Mouse (Mus musculus): Measurements from ENCODE around the gene Dst. TPM values are rescaled to one million over a fixed set of nuclear protein-coding genes. Genes with fewer than 3 reads are reported as not detected.

The Dst gene
- total and polyA plus RNA-seq, 3 experiments = 0.08 to 0.60 TPM; not detected in 1

- no peaks in the 10 kb centered on the region for H3K4me1 ChIP-seq (ENCODE audit: control insufficient read depth in 1 of 2, insufficient read depth in 2 of 2, low read length in 2 of 2)
- no peaks in the 10 kb centered on the region for H3K36me3 ChIP-seq (ENCODE audit: control insufficient read depth in 1 of 2, insufficient read depth in 2 of 2, low read length in 2 of 2)
- no peak for DNase-seq (ENCODE audit: low read depth, low spot score)
Observed at GRCm38 (mm10) chr1:34002970-34003369, 94.9 kb downstream of the Dst start.

GRCm38 (mm10) chr1:34005238-34005725 lies 97.3 kb downstream of the Dst start:
- Histone ChIP-seq H3K36me3 (ENCODE audit: control insufficient read depth in 1 of 2, insufficient read depth in 2 of 2, low read length in 2 of 2) (no peaks in the 10 kb centered on the region), H3K9ac (ENCODE audit: control insufficient read depth, low read depth, low read length, poor library complexity, severe bottlenecking) (no peak overlapping the region), H3K4me1 (ENCODE audit: control insufficient read depth in 1 of 2, insufficient read depth in 2 of 2, low read length in 2 of 2) (no peaks in the 10 kb centered on the region), H3K4me3 (ENCODE audit: control insufficient read depth in 1 of 2, insufficient read depth in 1 of 2, low read depth in 2 of 2, low read length in 2 of 2) (no peak overlapping the region), H3K27me3 (ENCODE audit: control insufficient read depth in 1 of 2, insufficient read depth in 2 of 2, low read length in 2 of 2) (no peaks in the 10 kb centered on the region), H3K9me3 (replicated peaks; ENCODE audit: insufficient read depth, low read length) (no peaks in the 10 kb centered on the region), H3K79me2 (ENCODE audit: control insufficient read depth, insufficient read depth, low read length, poor library complexity) (no peaks in the 10 kb centered on the region), H3K27ac (ENCODE audit: control insufficient read depth, low read depth, low read length) (no peak overlapping the region)
- no peak for DNase-seq (ENCODE audit: low read depth, low spot score)
- TF ChIP-seq MAX (IDR thresholded peaks at IDR 0.05; ENCODE audit: low read length) (no peak), TCF12 (IDR thresholded peaks at IDR 0.05; ENCODE audit: low read depth, low read length) (no peak), E2F4 (IDR thresholded peaks at IDR 0.05; ENCODE audit: borderline replicate concordance, low read depth, low read length) (no peak), RAD21 (IDR thresholded peaks at IDR 0.05; ENCODE audit: low read depth, low read length) (no peak), ELF1 (IDR thresholded peaks at IDR 0.05; ENCODE audit: low read depth, low read length) (no peak), ZNF384 (IDR thresholded peaks at IDR 0.05; ENCODE audit: low read depth, low read length) (no peak), TBP (IDR thresholded peaks at IDR 0.05; ENCODE audit: low read depth, low read length) (no peak), BHLHE40 (IDR thresholded peaks at IDR 0.05; ENCODE audit: borderline replicate concordance, low read depth, low read length) (no peak), ETS1 (IDR thresholded peaks at IDR 0.05; ENCODE audit: low read depth, low read length) (no peak), GABPA (IDR thresholded peaks at IDR 0.05; ENCODE audit: low read depth, low read length) (no peak)

More at GRCm38 (mm10) chr1:34002970-34003369, 94.9 kb downstream of the Dst start:
- Histone ChIP-seq H3K27me3 (ENCODE audit: control insufficient read depth in 1 of 2, insufficient read depth in 2 of 2, low read length in 2 of 2) (no peaks in the 10 kb centered on the region), H3K4me3 (ENCODE audit: control insufficient read depth in 1 of 2, insufficient read depth in 1 of 2, low read depth in 2 of 2, low read length in 2 of 2) (no peak overlapping the region), H3K79me2 (ENCODE audit: control insufficient read depth, insufficient read depth, low read length, poor library complexity) (no peaks in the 10 kb centered on the region), H3K9ac (ENCODE audit: control insufficient read depth, low read depth, low read length, poor library complexity, severe bottlenecking) (no peak overlapping the region), H3K9me3 (replicated peaks; ENCODE audit: insufficient read depth, low read length) (no peaks in the 10 kb centered on the region), H3K27ac (ENCODE audit: control insufficient read depth, low read depth, low read length) (no peak overlapping the region)
- TF ChIP-seq ZMIZ1 (IDR thresholded peaks at IDR 0.05; ENCODE audit: low read depth, low read length) (no peak), CHD2 (IDR thresholded peaks at IDR 0.05; ENCODE audit: low read length) (no peak), ELF1 (IDR thresholded peaks at IDR 0.05; ENCODE audit: low read depth, low read length) (no peak), HCFC1 (IDR thresholded peaks at IDR 0.05; ENCODE audit: low read depth, low read length) (no peak), MXI1 (IDR thresholded peaks at IDR 0.05; ENCODE audit: low read depth, low read length) (no peak), BHLHE40 (IDR thresholded peaks at IDR 0.05; ENCODE audit: borderline replicate concordance, low read depth, low read length) (no peak), SIN3A (IDR thresholded peaks at IDR 0.05; ENCODE audit: low read length) (no peak), JUND (IDR thresholded peaks at IDR 0.05; ENCODE audit: low read depth, low read length) (no peak), GABPA (IDR thresholded peaks at IDR 0.05; ENCODE audit: low read depth, low read length) (no peak), TAL1 (IDR thresholded peaks at IDR 0.05; ENCODE audit: low read length) (no peak), POLR2AphosphoS2 (IDR thresholded peaks at IDR 0.05; ENCODE audit: low read length) (no peak), TCF12 (IDR thresholded peaks at IDR 0.05; ENCODE audit: low read depth, low read length) (no peak), USF1 (IDR thresholded peaks at IDR 0.05; ENCODE audit: low read depth, low read length) (no peak), MEF2A (IDR thresholded peaks at IDR 0.05; ENCODE audit: extremely low read depth, insufficient replicate concordance, low read depth, low read length, poor library complexity, severe bottlenecking) (no peak), ZKSCAN1 (IDR thresholded peaks at IDR 0.05; ENCODE audit: low read depth, low read length) (no peak), NRF1 (IDR thresholded peaks at IDR 0.05; ENCODE audit: insufficient read depth, low read depth, low read length, poor library complexity, severe bottlenecking) (no peak), EP300 (IDR thresholded peaks at IDR 0.05; ENCODE audit: low read depth in 1 of 2, low read length in 2 of 2) (no peak), GATA1 (IDR thresholded peaks at IDR 0.05; ENCODE audit: low read depth, low read length) (no peak)

Measured in MEL (cell line).